Mouse (Mus musculus): Measurements from ENCODE around the gene Gm572. TPM values are rescaled to one million over a fixed set of nuclear protein-coding genes. Genes with fewer than 3 reads are reported as not detected.

Gm572 gene
- polyA plus RNA-seq (2015; fragmentation: Nextera tagmentation; extraction: Ambion mirVana) = not detected in 2 replicates

- Histone ChIP-seq H3K9ac (ENCODE audit: low read depth, low read length) (no peak within 1 kb of the TSS), H3K36me3 (ENCODE audit: control insufficient read depth, insufficient read depth) (no peaks in the 10 kb centered on the region), H3K9me3 (replicated peaks; ENCODE audit: control insufficient read depth, low read length) (no peaks in the 10 kb centered on the region), H3K27me3 (ENCODE audit: control insufficient read depth, insufficient read depth, low read depth, low read length) (no peaks in the 10 kb centered on the region), H3K27ac (ENCODE audit: low read length) (no peak within 1 kb of the TSS), H3K4me1 (ENCODE audit: control insufficient read depth, low read depth, low read length) (peaks cover 6% of the 10 kb centered on the region), H3K4me3 (ENCODE audit: low read depth, low read length) (0 out of 2 replicates have a peak within 1 kb of the TSS, but pooled peaks have one; percentile 14), H3K4me2 (ENCODE audit: low read depth, low read length) (peak within 1 kb of the TSS; percentile 40)
- 37% methylated on average over 15 of the region's 15 CpGs for whole genome bisulfite sequencing (ENCODE audit: insufficient replicate concordance)
- peak; percentile 17; the same call in 1 of the 2 replicates for ATAC-seq (ENCODE audit: low read depth)
Measured at GRCm38 (mm10) chr4:148643291-148644156, at the start of gene Gm572. Gene Gm572 (plus strand): TSS chr4:148643317.

- Histone ChIP-seq H3K27me3 (ENCODE audit: control insufficient read depth, insufficient read depth, low read depth, low read length) (no peaks in the 10 kb centered on the region), H3K4me1 (ENCODE audit: control insufficient read depth, low read depth, low read length) (peaks cover 19% of the 10 kb centered on the region), H3K4me2 (ENCODE audit: low read depth, low read length) (no peak overlapping the region), H3K9ac (ENCODE audit: low read depth, low read length) (no peak overlapping the region), H3K27ac (ENCODE audit: low read length) (no peak overlapping the region), H3K36me3 (ENCODE audit: control insufficient read depth, insufficient read depth) (peaks cover 29% of the 10 kb centered on the region), H3K9me3 (replicated peaks; ENCODE audit: control insufficient read depth, low read length) (no peaks in the 10 kb centered on the region), H3K4me3 (ENCODE audit: low read depth, low read length) (no peak overlapping the region)
- 89% methylated on average over 11 of the region's 11 CpGs for WGBS (ENCODE audit: insufficient replicate concordance)
- no peak for ATAC-seq (ENCODE audit: low read depth)
Measured at GRCm38 (mm10) chr4:148593996-148594395, 49.1 kb upstream of the Gm572 start.

GRCm38 (mm10) chr4:148595916-148596315 is 47.2 kb upstream of the Gm572 start:
- WGBS (ENCODE audit: insufficient replicate concordance) = 76% methylated on average over 6 of the region's 6 CpGs
- ATAC-seq (ENCODE audit: low read depth) = no peak
- H3K27me3 ChIP-seq (ENCODE audit: control insufficient read depth, insufficient read depth, low read depth, low read length) = no peaks in the 10 kb centered on the region
- no peak overlapping the region for H3K9ac ChIP-seq (ENCODE audit: low read depth, low read length)
- H3K4me2 ChIP-seq (ENCODE audit: low read depth, low read length) = no peak overlapping the region
- H3K27ac ChIP-seq (ENCODE audit: low read length) = no peak overlapping the region
- peaks cover 16% of the 10 kb centered on the region for H3K4me1 ChIP-seq (ENCODE audit: control insufficient read depth, low read depth, low read length)
- H3K9me3 ChIP-seq (replicated peaks; ENCODE audit: control insufficient read depth, low read length) = no peaks in the 10 kb centered on the region
- H3K36me3 ChIP-seq (ENCODE audit: control insufficient read depth, insufficient read depth) = peaks cover 29% of the 10 kb centered on the region
- no peak overlapping the region for H3K4me3 ChIP-seq (ENCODE audit: low read depth, low read length)

- 86% methylated on average over 3 of the region's 3 CpGs for WGBS (ENCODE audit: insufficient replicate concordance)
- no peaks in the 10 kb centered on the region for H3K27me3 ChIP-seq (ENCODE audit: control insufficient read depth, insufficient read depth, low read depth, low read length)
- no peak overlapping the region for H3K9ac ChIP-seq (ENCODE audit: low read depth, low read length)
- H3K4me3 ChIP-seq (ENCODE audit: low read depth, low read length) = no peak overlapping the region
- no peaks in the 10 kb centered on the region for H3K9me3 ChIP-seq (replicated peaks; ENCODE audit: control insufficient read depth, low read length)
- H3K4me1 ChIP-seq (ENCODE audit: control insufficient read depth, low read depth, low read length) = peaks cover 17% of the 10 kb centered on the region
- no peak overlapping the region for H3K27ac ChIP-seq (ENCODE audit: low read length)
- no peak for ATAC-seq (ENCODE audit: low read depth)
- H3K4me2 ChIP-seq (ENCODE audit: low read depth, low read length) = no peak overlapping the region
- H3K36me3 ChIP-seq (ENCODE audit: control insufficient read depth, insufficient read depth) = peaks cover 29% of the 10 kb centered on the region
Measured at GRCm38 (mm10) chr4:148596731-148597130, 46.4 kb upstream of the Gm572 start.

GRCm38 (mm10) chr4:148598826-148599225 is 44.3 kb upstream of the Gm572 start:
- peaks cover 8% of the 10 kb centered on the region for H3K4me1 ChIP-seq (ENCODE audit: control insufficient read depth, low read depth, low read length)
- 83% methylated on average over 12 of the region's 12 CpGs for WGBS (ENCODE audit: insufficient replicate concordance)
- peaks cover 22% of the 10 kb centered on the region for H3K36me3 ChIP-seq (ENCODE audit: control insufficient read depth, insufficient read depth)
- H3K9ac ChIP-seq (ENCODE audit: low read depth, low read length) = no peak overlapping the region
- no peaks in the 10 kb centered on the region for H3K9me3 ChIP-seq (replicated peaks; ENCODE audit: control insufficient read depth, low read length)
- no peak overlapping the region for H3K27ac ChIP-seq (ENCODE audit: low read length)
- no peaks in the 10 kb centered on the region for H3K27me3 ChIP-seq (ENCODE audit: control insufficient read depth, insufficient read depth, low read depth, low read length)
- no peak overlapping the region for H3K4me3 ChIP-seq (ENCODE audit: low read depth, low read length)
- no peak for ATAC-seq (ENCODE audit: low read depth)
- no peak overlapping the region for H3K4me2 ChIP-seq (ENCODE audit: low read depth, low read length)

GRCm38 (mm10) chr4:148600316-148600715 is 42.8 kb upstream of the Gm572 start:
- WGBS (ENCODE audit: insufficient replicate concordance) = 65% methylated on average over 4 of the region's 4 CpGs
- peaks cover 11% of the 10 kb centered on the region for H3K36me3 ChIP-seq (ENCODE audit: control insufficient read depth, insufficient read depth)
- no peaks in the 10 kb centered on the region for H3K9me3 ChIP-seq (replicated peaks; ENCODE audit: control insufficient read depth, low read length)
- H3K27ac ChIP-seq (ENCODE audit: low read length) = no peak overlapping the region
- no peaks in the 10 kb centered on the region for H3K27me3 ChIP-seq (ENCODE audit: control insufficient read depth, insufficient read depth, low read depth, low read length)
- H3K4me1 ChIP-seq (ENCODE audit: control insufficient read depth, low read depth, low read length) = peaks cover 8% of the 10 kb centered on the region
- no peak overlapping the region for H3K4me2 ChIP-seq (ENCODE audit: low read depth, low read length)
- ATAC-seq (ENCODE audit: low read depth) = no peak
- H3K9ac ChIP-seq (ENCODE audit: low read depth, low read length) = no peak overlapping the region
- no peak overlapping the region for H3K4me3 ChIP-seq (ENCODE audit: low read depth, low read length)

- no peak overlapping the region for H3K4me3 ChIP-seq (ENCODE audit: low read depth, low read length)
- H3K4me2 ChIP-seq (ENCODE audit: low read depth, low read length) = no peak overlapping the region
- no peaks in the 10 kb centered on the region for H3K27me3 ChIP-seq (ENCODE audit: control insufficient read depth, insufficient read depth, low read depth, low read length)
- H3K36me3 ChIP-seq (ENCODE audit: control insufficient read depth, insufficient read depth) = peaks cover under 1% of the 10 kb centered on the region
- 39% methylated on average over 4 of the region's 4 CpGs for WGBS (ENCODE audit: insufficient replicate concordance)
- peaks cover 8% of the 10 kb centered on the region for H3K4me1 ChIP-seq (ENCODE audit: control insufficient read depth, low read depth, low read length)
- no peak overlapping the region for H3K9ac ChIP-seq (ENCODE audit: low read depth, low read length)
- no peaks in the 10 kb centered on the region for H3K9me3 ChIP-seq (replicated peaks; ENCODE audit: control insufficient read depth, low read length)
- H3K27ac ChIP-seq (ENCODE audit: low read length) = no peak overlapping the region
- no peak for ATAC-seq (ENCODE audit: low read depth)
Measured at GRCm38 (mm10) chr4:148601871-148602270, 41.2 kb upstream of the Gm572 start.

GRCm38 (mm10) chr4:148602357-148603120 is 40.6 kb upstream of the Gm572 start, which contains the start of gene Masp2:
Gene Masp2 (plus strand): TSS chr4:148602554.
- ATAC-seq (ENCODE audit: low read depth) = peak; percentile 55
- Histone ChIP-seq H3K4me1 (ENCODE audit: control insufficient read depth, low read depth, low read length) (peaks cover 8% of the 10 kb centered on the region), H3K27ac (ENCODE audit: low read length) (peak within 1 kb of the TSS; percentile 48), H3K36me3 (ENCODE audit: control insufficient read depth, insufficient read depth) (no peaks in the 10 kb centered on the region; the same call in 1 of the 2 replicates), H3K4me2 (ENCODE audit: low read depth, low read length) (peak within 1 kb of the TSS; percentile 40), H3K27me3 (ENCODE audit: control insufficient read depth, insufficient read depth, low read depth, low read length) (no peaks in the 10 kb centered on the region), H3K4me3 (ENCODE audit: low read depth, low read length) (peak within 1 kb of the TSS; percentile 46), H3K9ac (ENCODE audit: low read depth, low read length) (peak within 1 kb of the TSS; percentile 31; the same call in 1 of the 2 replicates), H3K9me3 (replicated peaks; ENCODE audit: control insufficient read depth, low read length) (no peaks in the 10 kb centered on the region)
- WGBS (ENCODE audit: insufficient replicate concordance) = 62% methylated on average over 14 of the region's 14 CpGs
